Mouse (Mus musculus): ENCODE measurements at regions not wholly inside any gene's neighbourhood (a gene's known extent, or its start where the extent isn't known, plus 50 kb on each side); places are given as distances from the start of the nearest gene placed in this dataset.
A peak's percentile ranks its signal among the peaks of the same experiment; 100 is the strongest.

DNA sequence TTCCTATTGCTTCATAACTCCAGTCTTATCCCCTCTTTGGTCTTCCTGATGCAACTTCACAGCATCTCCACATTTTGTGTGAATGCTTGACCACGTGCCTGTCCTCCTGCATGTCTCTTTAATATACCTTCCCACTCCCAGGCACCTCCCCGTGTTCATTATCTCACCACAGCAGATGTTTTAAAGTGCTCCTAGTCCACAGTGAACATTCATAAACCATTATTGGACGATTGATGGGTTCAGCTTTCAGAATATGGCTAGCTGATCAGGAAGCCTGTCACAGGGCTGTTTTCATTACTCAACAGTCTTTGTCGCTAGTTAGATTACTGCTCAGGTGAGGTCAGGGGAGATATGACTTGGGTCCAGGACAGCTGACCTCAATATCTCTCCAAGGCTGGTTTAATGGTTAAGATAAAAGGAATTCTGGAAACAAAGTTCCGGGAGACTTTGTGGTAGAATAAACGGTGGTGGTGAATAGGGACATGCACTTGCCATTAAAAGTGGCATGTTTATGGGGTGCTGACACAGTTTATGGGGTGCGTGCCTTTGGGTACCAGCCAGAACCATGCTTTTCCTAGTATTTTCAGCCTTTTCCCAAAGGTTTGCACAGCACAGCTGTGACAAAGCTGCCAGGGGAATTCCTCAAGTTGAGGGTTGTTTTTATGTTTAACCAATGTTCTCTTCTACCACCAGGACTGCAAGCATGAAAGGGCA lies 198.5 kb downstream of the Lnpk start:
- WGBS, result 86% methylated on average over 7 of the region's 7 CpGs
- Histone ChIP-seq H3K4me2 (replicated peaks; ENCODE audit: low read depth, low read length) (no peak overlapping the region), H3K4me3 (ENCODE audit: low read depth, low read length) (no peak overlapping the region), H3K27ac (ENCODE audit: low read depth, low read length) (no peak overlapping the region), H3K4me1 (replicated peaks; ENCODE audit: control insufficient read depth, insufficient read depth, low read length) (no peaks in the 10 kb centered on the region), H3K9ac (ENCODE audit: low read depth, low read length) (no peak overlapping the region), H3K27me3 (ENCODE audit: control insufficient read depth, insufficient read depth, low read length) (no peaks in the 10 kb centered on the region), H3K36me3 (ENCODE audit: control insufficient read depth, insufficient read depth, low read length) (no peaks in the 10 kb centered on the region), H3K9me3 (ENCODE audit: control insufficient read depth, low read length) (no peaks in the 10 kb centered on the region)
- no peak for ATAC-seq (ENCODE audit: low FRiP score)
- DNase-seq (ENCODE audit: low spot score), result no peak

DNA sequence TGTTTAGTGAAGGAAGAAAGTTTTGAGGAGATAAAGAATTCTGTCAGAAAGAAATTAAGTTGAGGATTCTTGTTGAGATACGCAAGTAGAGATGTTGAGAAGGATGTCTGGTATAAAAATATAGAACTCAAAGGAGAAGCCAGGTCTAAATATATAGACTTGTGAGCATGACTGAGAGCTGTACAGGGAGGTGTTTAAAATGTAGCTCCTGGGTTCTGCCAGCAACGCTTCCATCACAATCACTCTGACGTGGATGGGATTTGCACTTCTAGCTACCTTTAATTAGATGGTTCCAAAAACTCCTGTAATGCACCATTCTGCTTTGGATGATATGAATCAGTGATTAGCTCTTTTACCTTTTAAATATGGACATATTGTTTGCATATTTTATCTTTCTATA lies 200.5 kb downstream of the Lnpk start:
- Histone ChIP-seq H3K9me3 (ENCODE audit: control insufficient read depth, low read length) (no peaks in the 10 kb centered on the region), H3K4me1 (replicated peaks; ENCODE audit: control insufficient read depth, insufficient read depth, low read length) (no peaks in the 10 kb centered on the region), H3K4me2 (replicated peaks; ENCODE audit: low read depth, low read length) (no peak overlapping the region), H3K36me3 (ENCODE audit: control insufficient read depth, insufficient read depth, low read length) (no peaks in the 10 kb centered on the region), H3K27ac (ENCODE audit: low read depth, low read length) (no peak overlapping the region), H3K9ac (ENCODE audit: low read depth, low read length) (no peak overlapping the region), H3K4me3 (ENCODE audit: low read depth, low read length) (no peak overlapping the region), H3K27me3 (ENCODE audit: control insufficient read depth, insufficient read depth, low read length) (no peaks in the 10 kb centered on the region)
- WGBS, result 96% methylated on average over 3 of the region's 3 CpGs
- ATAC-seq (ENCODE audit: low FRiP score) (no peak), DNase-seq (ENCODE audit: low spot score) (no peak)

DNA sequence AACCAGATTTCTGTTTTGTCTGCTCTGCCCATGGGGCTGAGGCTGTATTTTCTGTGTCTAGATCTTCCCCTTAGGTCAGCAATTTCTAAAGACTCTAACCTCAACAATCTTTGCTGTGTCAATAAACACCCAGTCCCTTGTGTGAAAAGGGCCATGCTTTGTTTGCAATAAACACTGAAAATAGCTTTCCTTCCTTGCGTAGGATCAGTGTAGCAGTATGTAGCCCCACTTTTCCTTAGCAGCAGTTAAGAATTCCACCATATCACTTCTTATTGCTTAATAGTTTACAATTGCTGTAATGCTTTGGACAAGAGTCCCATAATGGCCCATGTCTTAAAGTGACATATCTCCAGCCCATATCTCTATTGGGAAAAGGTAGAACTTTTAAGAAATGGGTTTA lies 205.3 kb downstream of the Lnpk start:
- H3K4me1 ChIP-seq (replicated peaks; ENCODE audit: control insufficient read depth, insufficient read depth, low read length), result no peaks in the 10 kb centered on the region
- H3K4me3 ChIP-seq (ENCODE audit: low read depth, low read length), result no peak overlapping the region
- H3K27ac ChIP-seq (ENCODE audit: low read depth, low read length), result no peak overlapping the region
- DNase-seq (ENCODE audit: low spot score) (no peak), ATAC-seq (ENCODE audit: low FRiP score) (no peak)
- WGBS, result 91% methylated on average over 1 of the region's 1 CpGs
- no peak overlapping the region for H3K4me2 ChIP-seq (replicated peaks; ENCODE audit: low read depth, low read length)
- H3K9ac ChIP-seq (ENCODE audit: low read depth, low read length), result no peak overlapping the region
- no peaks in the 10 kb centered on the region for H3K27me3 ChIP-seq (ENCODE audit: control insufficient read depth, insufficient read depth, low read length)
- no peaks in the 10 kb centered on the region for H3K9me3 ChIP-seq (ENCODE audit: control insufficient read depth, low read length)
- H3K36me3 ChIP-seq (ENCODE audit: control insufficient read depth, insufficient read depth, low read length), result no peaks in the 10 kb centered on the region

DNA sequence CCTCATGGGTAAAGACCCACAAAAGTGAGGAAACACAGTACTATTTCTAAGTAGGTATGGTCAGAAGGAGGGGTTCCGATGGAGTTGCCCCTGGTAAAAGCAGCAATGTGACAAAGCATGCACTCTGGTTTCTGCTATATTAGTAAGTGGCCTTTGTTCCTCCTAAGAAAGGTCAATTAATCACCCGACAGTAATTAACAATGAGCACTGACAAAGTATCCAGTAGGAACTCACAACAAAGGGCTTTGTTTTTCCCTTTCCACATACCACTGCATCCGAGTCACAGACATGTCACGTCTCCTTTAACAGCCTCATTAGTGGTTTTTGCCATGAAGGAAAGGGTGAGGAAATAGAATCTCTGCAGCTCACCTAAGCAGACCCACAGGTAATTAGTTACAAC lies 206.2 kb downstream of the Lnpk start:
- 50% methylated on average over 4 of the region's 4 CpGs for WGBS
- no peaks in the 10 kb centered on the region for H3K36me3 ChIP-seq (ENCODE audit: control insufficient read depth, insufficient read depth, low read length)
- H3K9me3 ChIP-seq (ENCODE audit: control insufficient read depth, low read length), result no peaks in the 10 kb centered on the region
- no peak for ATAC-seq (ENCODE audit: low FRiP score)
- H3K27ac ChIP-seq (ENCODE audit: low read depth, low read length), result no peak overlapping the region
- H3K4me3 ChIP-seq (ENCODE audit: low read depth, low read length), result no peak overlapping the region
- H3K9ac ChIP-seq (ENCODE audit: low read depth, low read length), result no peak overlapping the region
- no peak for DNase-seq (ENCODE audit: low spot score)
- no peaks in the 10 kb centered on the region for H3K27me3 ChIP-seq (ENCODE audit: control insufficient read depth, insufficient read depth, low read length)
- no peaks in the 10 kb centered on the region for H3K4me1 ChIP-seq (replicated peaks; ENCODE audit: control insufficient read depth, insufficient read depth, low read length)
- no peak overlapping the region for H3K4me2 ChIP-seq (replicated peaks; ENCODE audit: low read depth, low read length)

DNA sequence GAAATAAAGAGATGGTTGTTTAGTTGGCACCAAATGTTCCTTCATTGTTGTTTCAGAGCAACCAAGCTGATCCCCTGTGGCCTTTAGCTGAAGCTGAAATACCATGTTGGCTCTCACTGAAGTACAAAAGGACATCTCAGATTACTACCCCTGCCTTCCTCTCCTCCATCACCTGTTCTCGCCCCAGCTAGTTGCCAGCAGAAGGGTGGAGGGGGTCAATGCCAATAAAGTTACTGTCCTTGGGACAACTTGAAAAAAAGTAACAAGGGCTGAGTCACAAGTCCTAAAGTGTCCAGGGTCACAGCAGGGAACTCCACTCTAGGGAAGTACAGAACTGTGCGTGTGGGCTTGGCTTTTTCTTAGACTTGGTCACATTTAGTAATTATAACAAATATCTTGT lies 216.0 kb downstream of the Lnpk start:
- H3K36me3 ChIP-seq (ENCODE audit: control insufficient read depth, insufficient read depth, low read length), result no peaks in the 10 kb centered on the region
- no peak overlapping the region for H3K27ac ChIP-seq (ENCODE audit: low read depth, low read length)
- whole genome bisulfite sequencing, result 86% methylated on average over 2 of the region's 2 CpGs
- no peaks in the 10 kb centered on the region for H3K4me1 ChIP-seq (replicated peaks; ENCODE audit: control insufficient read depth, insufficient read depth, low read length)
- no peak overlapping the region for H3K9ac ChIP-seq (ENCODE audit: low read depth, low read length)
- no peaks in the 10 kb centered on the region for H3K27me3 ChIP-seq (ENCODE audit: control insufficient read depth, insufficient read depth, low read length)
- H3K9me3 ChIP-seq (ENCODE audit: control insufficient read depth, low read length), result no peaks in the 10 kb centered on the region
- H3K4me3 ChIP-seq (ENCODE audit: low read depth, low read length), result no peak overlapping the region
- H3K4me2 ChIP-seq (replicated peaks; ENCODE audit: low read depth, low read length), result no peak overlapping the region
- no peak for DNase-seq (ENCODE audit: low spot score)
- ATAC-seq (ENCODE audit: low FRiP score), result no peak

DNA sequence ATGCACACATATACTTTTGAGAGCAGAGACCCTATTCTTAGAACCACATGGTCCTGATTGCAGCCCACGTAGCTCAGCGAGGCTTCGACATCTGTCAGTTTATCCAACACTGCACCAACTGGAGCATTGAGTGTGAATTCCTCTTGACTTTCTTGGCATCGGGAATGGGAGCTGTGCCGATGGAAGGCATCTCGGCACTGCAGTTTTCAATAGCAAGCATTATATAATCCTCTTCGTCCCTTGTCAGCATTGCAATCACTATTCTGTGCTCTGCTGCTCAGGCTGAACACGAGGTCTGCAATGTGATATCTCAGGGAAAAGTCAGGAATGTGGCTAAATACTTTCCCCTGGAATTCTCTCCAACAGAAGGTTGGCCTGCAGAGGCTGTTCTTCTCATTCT lies 224.6 kb downstream of the Lnpk start:
- Histone ChIP-seq H3K9ac (ENCODE audit: low read depth, low read length) (no peak overlapping the region), H3K4me3 (ENCODE audit: low read depth, low read length) (no peak overlapping the region), H3K27ac (ENCODE audit: low read depth, low read length) (no peak overlapping the region), H3K4me1 (replicated peaks; ENCODE audit: control insufficient read depth, insufficient read depth, low read length) (no peaks in the 10 kb centered on the region), H3K4me2 (replicated peaks; ENCODE audit: low read depth, low read length) (no peak overlapping the region), H3K36me3 (ENCODE audit: control insufficient read depth, insufficient read depth, low read length) (no peaks in the 10 kb centered on the region), H3K27me3 (ENCODE audit: control insufficient read depth, insufficient read depth, low read length) (no peaks in the 10 kb centered on the region), H3K9me3 (ENCODE audit: control insufficient read depth, low read length) (no peaks in the 10 kb centered on the region)
- ATAC-seq (ENCODE audit: low FRiP score), result no peak
- no peak for DNase-seq (ENCODE audit: low spot score)
- WGBS, result 72% methylated on average over 8 of the region's 8 CpGs

DNA sequence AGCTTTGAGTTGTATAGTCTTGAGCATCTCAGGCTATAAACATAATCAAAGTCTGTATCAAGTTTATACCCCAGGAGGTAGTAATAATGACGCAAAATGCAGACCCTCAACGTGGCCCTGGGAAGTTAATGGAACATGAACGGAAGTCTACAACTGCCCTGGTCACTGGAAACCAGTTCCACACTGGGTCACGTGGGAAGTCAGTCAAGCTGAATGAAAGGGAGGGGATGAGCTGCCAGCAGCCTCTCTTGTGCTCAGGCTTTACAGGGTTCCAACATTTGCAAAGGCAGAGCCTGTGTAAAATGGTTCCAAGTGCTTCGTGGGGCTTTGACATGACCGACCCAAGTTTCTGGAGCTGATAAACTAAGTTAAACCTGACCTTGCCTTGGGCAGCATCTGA lies 229.4 kb downstream of the Lnpk start:
- Histone ChIP-seq H3K4me1 (replicated peaks; ENCODE audit: control insufficient read depth, insufficient read depth, low read length) (no peaks in the 10 kb centered on the region), H3K4me3 (ENCODE audit: low read depth, low read length) (no peak overlapping the region), H3K9me3 (ENCODE audit: control insufficient read depth, low read length) (no peaks in the 10 kb centered on the region), H3K36me3 (ENCODE audit: control insufficient read depth, insufficient read depth, low read length) (no peaks in the 10 kb centered on the region), H3K27ac (ENCODE audit: low read depth, low read length) (no peak overlapping the region), H3K4me2 (replicated peaks; ENCODE audit: low read depth, low read length) (no peak overlapping the region), H3K9ac (ENCODE audit: low read depth, low read length) (no peak overlapping the region), H3K27me3 (ENCODE audit: control insufficient read depth, insufficient read depth, low read length) (no peaks in the 10 kb centered on the region)
- DNase-seq (ENCODE audit: low spot score) (no peak), ATAC-seq (ENCODE audit: low FRiP score) (no peak)
- WGBS, result 80% methylated on average over 6 of the region's 6 CpGs

DNA sequence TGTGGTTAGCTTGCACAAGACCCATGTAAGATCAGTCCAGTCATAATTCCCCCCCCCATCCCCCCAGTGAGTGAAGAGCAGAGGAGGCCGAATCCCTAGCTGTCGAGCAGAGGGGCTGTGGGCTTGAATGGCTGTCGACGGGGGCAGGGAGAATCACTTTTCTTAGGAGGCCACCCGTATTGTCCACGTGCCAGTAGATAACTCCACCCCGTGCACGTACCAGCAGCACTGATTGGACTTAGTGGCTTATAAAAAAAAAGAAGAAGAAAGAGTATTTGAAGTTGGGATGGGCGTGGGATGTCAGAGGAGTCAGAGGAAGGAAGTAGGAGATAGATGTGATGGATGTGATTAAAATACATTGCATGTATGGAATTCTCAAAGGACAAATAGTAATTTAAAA lies 272.9 kb downstream of the Lnpk start:
- H3K4me3 ChIP-seq (ENCODE audit: low read depth, low read length), result no peak overlapping the region
- H3K9ac ChIP-seq (ENCODE audit: low read depth, low read length), result no peak overlapping the region
- no peak for ATAC-seq (ENCODE audit: low FRiP score)
- H3K27ac ChIP-seq (ENCODE audit: low read depth, low read length), result no peak overlapping the region
- no peaks in the 10 kb centered on the region for H3K9me3 ChIP-seq (ENCODE audit: control insufficient read depth, low read length)
- H3K4me2 ChIP-seq (replicated peaks; ENCODE audit: low read depth, low read length), result no peak overlapping the region
- H3K27me3 ChIP-seq (ENCODE audit: control insufficient read depth, insufficient read depth, low read length), result no peaks in the 10 kb centered on the region
- no peak for DNase-seq (ENCODE audit: low spot score)
- H3K36me3 ChIP-seq (ENCODE audit: control insufficient read depth, insufficient read depth, low read length), result no peaks in the 10 kb centered on the region
- H3K4me1 ChIP-seq (replicated peaks; ENCODE audit: control insufficient read depth, insufficient read depth, low read length), result no peaks in the 10 kb centered on the region
- WGBS, result 83% methylated on average over 9 of the region's 9 CpGs

DNA sequence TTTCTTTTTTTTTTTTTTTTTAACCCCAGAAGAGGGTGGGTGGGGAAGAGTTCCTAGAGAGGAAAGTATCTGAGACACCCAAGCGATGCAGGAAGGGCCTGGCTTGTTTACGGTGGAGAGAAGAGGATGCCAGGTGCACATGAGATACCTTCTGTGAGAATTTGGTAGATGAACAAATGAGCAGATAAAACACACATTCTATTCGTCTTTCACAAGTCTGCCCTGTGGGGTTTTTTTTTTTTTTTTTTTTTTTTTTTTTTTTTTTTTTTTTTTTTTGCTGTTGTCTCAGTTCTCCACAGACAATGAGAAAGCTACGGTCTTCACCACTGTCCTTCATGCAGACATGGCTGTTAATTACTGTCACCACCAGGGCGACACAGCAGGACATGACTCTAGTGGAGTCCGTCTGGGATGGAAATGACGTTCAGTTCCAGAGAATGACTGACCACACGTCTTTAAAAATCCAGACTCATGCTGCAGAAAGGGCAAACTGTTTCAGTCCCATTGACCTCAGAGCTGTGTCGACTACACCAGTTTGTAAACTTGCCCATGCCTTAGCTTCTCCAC lies 278.3 kb downstream of the Lnpk start:
- no peaks in the 10 kb centered on the region for H3K9me3 ChIP-seq (ENCODE audit: control insufficient read depth, low read length)
- H3K27me3 ChIP-seq (ENCODE audit: control insufficient read depth, insufficient read depth, low read length), result no peaks in the 10 kb centered on the region
- H3K4me2 ChIP-seq (replicated peaks; ENCODE audit: low read depth, low read length), result peak overlapping the region; percentile 39
- 12% methylated on average over 9 of the region's 9 CpGs for WGBS
- ATAC-seq (ENCODE audit: low FRiP score) (no peak), DNase-seq (ENCODE audit: low spot score) (peak; percentile 49)
- peak overlapping the region; percentile 17; the same call in 1 of the 2 replicates for H3K4me3 ChIP-seq (ENCODE audit: low read depth, low read length)
- H3K4me1 ChIP-seq (replicated peaks; ENCODE audit: control insufficient read depth, insufficient read depth, low read length), result no peaks in the 10 kb centered on the region
- H3K9ac ChIP-seq (ENCODE audit: low read depth, low read length), result no peak overlapping the region
- no peaks in the 10 kb centered on the region for H3K36me3 ChIP-seq (ENCODE audit: control insufficient read depth, insufficient read depth, low read length)
- H3K27ac ChIP-seq (ENCODE audit: low read depth, low read length), result peak overlapping the region; percentile 25; the same call in 1 of the 2 replicates
